Mouse (Mus musculus): ENCODE measurements around the gene Dpysl5.

The Dpysl5 gene

DNA sequence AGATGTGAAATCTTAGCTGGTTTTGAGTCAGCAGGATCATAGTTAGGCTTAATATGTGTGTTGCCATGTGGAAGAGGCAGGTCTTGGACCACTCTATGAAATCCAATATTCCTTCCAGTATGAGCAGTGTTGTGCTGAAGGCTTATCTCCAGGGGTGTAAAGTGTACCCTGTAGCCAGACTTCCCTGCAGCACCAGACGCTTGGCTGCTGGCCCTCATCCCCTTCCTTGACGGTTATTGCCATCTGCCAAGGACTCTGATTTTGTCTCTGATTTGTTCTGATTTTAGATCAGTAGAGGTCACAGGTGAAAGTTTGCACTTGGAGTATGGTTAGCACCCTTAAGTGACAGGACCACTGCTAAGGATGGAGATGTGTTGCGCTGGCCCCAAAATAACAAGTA is 111.7 kb downstream of the Dpysl5 start:
- no peak for DNase-seq (ENCODE audit: low read depth, low spot score)

DNA sequence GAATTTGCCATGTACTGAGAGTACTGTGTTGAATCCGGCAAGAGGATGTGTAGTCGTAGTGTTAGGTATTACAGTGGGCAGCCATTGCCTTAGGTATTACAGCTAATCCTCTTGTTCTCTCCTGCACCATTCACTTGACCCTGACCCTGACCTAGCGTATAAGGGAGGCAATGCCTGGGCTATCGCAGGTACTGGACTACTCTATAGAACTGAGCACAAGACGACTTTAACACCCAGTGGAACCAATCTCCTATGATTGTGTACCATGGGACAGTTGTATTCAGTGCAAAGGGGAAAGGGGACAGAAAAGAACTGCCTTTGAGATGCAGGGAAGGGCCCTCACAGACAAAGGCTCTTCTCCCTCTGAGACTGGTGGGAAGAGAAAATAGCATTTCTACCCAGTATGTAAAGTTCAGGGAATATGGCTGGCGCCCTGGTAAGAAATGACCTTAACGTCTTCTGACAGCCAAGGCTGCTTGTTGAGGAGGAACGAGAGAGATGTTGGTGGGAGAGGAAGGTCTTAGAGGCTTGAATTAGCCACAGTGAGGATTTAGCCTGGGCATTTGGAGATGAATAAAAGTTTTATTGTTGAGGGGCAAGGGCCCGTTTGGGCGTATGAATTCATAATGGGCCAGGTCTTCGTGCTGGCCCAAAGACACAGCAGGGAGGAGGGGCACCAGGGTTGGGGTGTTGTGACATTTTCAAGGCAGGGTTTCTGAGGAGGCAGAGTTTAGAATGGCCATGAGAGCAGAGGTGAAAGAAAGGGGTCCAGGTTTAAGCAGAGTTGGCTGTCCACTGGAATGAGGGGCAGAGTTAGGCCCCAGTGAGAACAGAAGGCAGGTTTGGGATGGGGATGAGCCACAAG is 113.0 kb downstream of the Dpysl5 start:
- no peak for DNase-seq (ENCODE audit: low read depth, low spot score)

DNA sequence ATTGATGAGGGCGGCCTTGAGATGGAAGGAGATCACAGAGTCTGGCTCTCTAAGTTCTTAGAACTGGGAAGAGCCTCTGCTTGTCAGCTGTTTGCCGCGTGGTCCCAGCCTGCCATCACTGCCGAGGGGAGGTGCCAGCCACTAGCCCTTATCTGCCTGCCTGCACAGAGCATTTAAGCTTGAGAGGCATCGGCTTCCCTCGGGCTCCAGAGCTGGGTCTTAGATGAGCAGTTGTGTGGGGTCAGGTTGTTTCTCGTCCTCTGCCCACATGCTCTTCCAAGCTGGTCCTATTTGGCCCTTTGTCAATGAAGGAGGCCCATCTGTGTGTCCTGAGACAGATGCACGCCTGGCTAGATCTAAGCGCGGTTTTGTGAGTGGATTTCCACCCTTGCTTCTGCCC is 113.8 kb downstream of the Dpysl5 start:
- no peak for DNase-seq (ENCODE audit: low read depth, low spot score)

DNA sequence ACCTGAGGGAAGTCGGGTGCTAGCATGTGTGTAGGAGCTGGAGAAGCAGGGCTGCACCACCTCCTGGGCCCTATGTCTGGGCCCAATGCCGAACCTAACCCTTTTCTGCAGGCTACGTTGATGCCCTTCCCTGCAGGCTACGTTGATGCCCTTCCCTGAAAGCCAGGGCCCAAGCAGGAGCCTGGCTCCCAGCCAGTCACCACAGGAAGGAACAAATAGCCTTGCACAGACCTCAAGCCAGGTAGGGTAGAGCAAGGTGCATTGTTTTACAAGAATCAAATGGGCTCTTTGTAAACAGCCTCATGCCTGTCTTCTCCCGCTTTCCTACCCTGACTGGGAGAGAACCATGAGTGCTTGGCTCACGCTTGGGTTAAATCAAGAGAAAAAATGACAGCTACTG is 114.5 kb downstream of the Dpysl5 start:
- no peak for DNase-seq (ENCODE audit: low read depth, low spot score)

DNA sequence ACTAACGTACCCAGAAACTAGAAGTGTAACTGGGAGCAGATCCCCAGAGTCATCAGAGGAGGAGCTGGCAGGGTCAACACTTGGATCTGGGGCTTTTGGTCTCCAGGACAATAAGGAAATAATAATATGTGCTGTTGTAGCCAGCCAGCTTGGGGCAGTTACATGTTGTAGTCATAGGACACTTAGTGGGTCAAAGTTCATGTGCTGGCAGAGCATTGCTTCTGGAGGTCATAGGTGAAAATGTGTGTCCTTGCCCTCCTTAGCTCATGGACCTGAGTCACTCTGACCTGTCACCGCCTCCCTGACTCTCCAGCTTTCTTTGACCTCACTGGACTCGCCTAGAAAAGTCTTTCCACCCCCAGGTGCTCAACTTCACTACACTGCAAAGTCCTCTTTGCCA is 122.1 kb downstream of the Dpysl5 start:
- no peak for DNase-seq (ENCODE audit: low read depth, low spot score)

DNA sequence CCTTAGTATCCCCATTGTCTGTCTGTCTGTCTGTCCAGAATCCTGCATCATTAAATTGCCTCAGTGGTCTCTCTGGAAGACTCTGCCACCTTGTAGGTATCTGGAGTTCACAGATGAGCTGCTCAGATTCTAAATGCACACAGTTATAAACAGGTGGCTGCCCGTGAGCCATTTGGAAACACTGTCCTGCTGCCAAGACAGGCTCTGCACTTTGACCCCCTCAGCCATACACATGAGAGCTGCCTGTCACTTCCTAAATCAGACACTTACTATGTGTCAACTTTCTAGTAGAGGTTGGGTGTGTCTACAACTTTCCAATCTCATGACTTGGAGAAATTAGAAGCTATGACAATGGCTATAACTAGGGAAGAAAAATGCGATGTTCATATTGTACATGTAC is 128.4 kb downstream of the Dpysl5 start:
- no peak for DNase-seq (ENCODE audit: low read depth, low spot score)

DNA sequence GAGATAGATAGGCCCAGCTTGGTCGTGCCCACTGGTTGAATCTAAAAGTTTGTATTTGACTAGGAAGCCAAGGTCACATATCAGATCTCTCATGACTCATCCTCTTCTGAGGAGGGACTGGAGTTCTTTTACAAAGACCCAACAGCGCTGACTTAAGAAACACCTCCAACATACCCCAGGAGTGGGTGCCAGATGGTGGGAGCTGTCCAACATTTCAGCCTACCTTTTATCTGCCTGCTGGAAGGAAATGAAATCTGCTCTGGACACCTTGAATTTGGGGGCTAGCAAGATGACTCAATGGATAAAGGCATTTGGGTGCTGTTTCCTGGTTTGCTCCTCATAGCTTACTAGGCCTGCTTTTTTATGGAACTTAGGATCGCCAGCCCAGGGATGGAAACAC is 130.5 kb downstream of the Dpysl5 start:
- no peak for DNase-seq (ENCODE audit: low read depth, low spot score)

All from telencephalon, adult 2 months (tissue).